Comparison of ENCODE assay signal across 16 mouse cellular contexts in the genomic region with DNA sequence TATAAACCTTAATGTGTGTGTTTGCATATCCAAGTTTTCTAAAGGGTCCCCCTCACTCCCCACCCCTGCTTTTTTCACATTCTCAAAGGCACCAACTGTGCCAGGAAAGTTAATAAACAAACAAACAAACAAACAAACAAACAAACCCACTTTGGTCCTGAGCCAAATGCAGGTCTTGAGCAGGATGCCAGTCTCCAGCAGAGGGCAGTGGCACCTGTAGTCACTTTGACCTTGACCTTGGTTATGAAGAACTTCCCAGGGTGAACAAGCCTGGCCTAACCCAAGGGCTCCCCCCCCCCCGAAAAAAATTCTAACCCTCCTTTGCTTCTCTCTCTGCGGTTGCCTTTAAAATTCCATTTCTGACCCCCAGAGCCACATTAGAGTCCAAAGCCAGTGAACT. TPM values are rescaled to one million over a fixed set of nuclear protein-coding genes. Genes with fewer than 3 reads are reported as not detected.
DNase-seq lines count a peak whose midpoint lies in the region; ATAC-seq and TF ChIP-seq lines count a peak whose summit lies in the region.
"Had no signal": no experiment of that assay in that cellular context is flagged by ENCODE, and none has a peak within 500 bp of the region (broad histone marks: within the 10 kb centered on the region; RNA-seq: fewer than 3 reads in every experiment).

No protein-coding gene starts in this region.

- H3K9me3 ChIP-seq in liver, embryonic 11.5 days (ENCODE audit: control insufficient read depth, low read length): no peaks in the 10 kb centered on the region
- H3K9me3 ChIP-seq in embryonic facial prominence, embryonic 13.5 days: no peaks in the 10 kb centered on the region; the same call in 1 of the 2 replicates
- H3K9me3 ChIP-seq: heart, embryonic 10.5 days; liver, embryonic 13.5 days had no signal

- no peaks in the 10 kb centered on the region for H3K36me3 ChIP-seq in liver, adult 2 months (ENCODE audit: control insufficient read depth, insufficient read depth, low read length)
- no peaks in the 10 kb centered on the region for H3K36me3 ChIP-seq in liver, embryonic 11.5 days (ENCODE audit: control insufficient read depth, insufficient read depth, low read length)
- no peaks in the 10 kb centered on the region for H3K36me3 ChIP-seq in embryonic facial prominence, embryonic 13.5 days
- H3K36me3 ChIP-seq: heart, embryonic 10.5 days; hindbrain, embryonic 10.5 days; liver, embryonic 13.5 days had no signal

- H3K9ac ChIP-seq in liver, adult 2 months (ENCODE audit: low read depth, low read length): no peak overlapping the region
- no peak overlapping the region for H3K9ac ChIP-seq in liver, embryonic 11.5 days (ENCODE audit: low read depth, low read length)
- H3K9ac ChIP-seq in embryonic facial prominence, embryonic 13.5 days: no peak overlapping the region
- H3K9ac ChIP-seq: liver, embryonic 13.5 days had no signal

- no peak overlapping the region for H3K4me3 ChIP-seq in gastrocnemius, adult 2 months
- no peak overlapping the region for H3K4me3 ChIP-seq in liver, adult 2 months (ENCODE audit: insufficient read depth, low read depth, low read length)
- no peak overlapping the region for H3K4me3 ChIP-seq in liver, embryonic 11.5 days (ENCODE audit: low read depth, low read length)
- no peak overlapping the region for H3K4me3 ChIP-seq in embryonic facial prominence, embryonic 13.5 days
- H3K4me3 ChIP-seq: heart, embryonic 10.5 days; hindbrain, embryonic 10.5 days; liver, embryonic 13.5 days had no signal

- no peaks in the 10 kb centered on the region for H3K4me1 ChIP-seq in liver, adult 2 months (ENCODE audit: control insufficient read depth, insufficient read depth, low read length)
- peaks cover 3% of the 10 kb centered on the region; the same call in 1 of the 2 replicates for H3K4me1 ChIP-seq in liver, embryonic 11.5 days (replicated peaks; ENCODE audit: control insufficient read depth, insufficient read depth, low read length)
- H3K4me1 ChIP-seq in embryonic facial prominence, embryonic 13.5 days: peaks cover 14% of the 10 kb centered on the region
- H3K4me1 ChIP-seq: liver, embryonic 13.5 days had no signal

- H3K4me2 ChIP-seq in liver, embryonic 11.5 days: no peak overlapping the region
- no peak overlapping the region for H3K4me2 ChIP-seq in embryonic facial prominence, embryonic 13.5 days
- H3K4me2 ChIP-seq: liver, embryonic 13.5 days had no signal

- no peak for DNase-seq in gastrocnemius, adult 2 months
- DNase-seq in gastrocnemius, postnatal 4 days (ENCODE audit: low spot score in 2 of 2): no peak
- no peak for DNase-seq in liver, adult 2 months (ENCODE audit: extremely low read depth, low read depth, low spot score)
- DNase-seq in liver, embryonic 11.5 days (ENCODE audit: low spot score): no peak
- peak; percentile 19 for DNase-seq in CD4-positive helper T cell, adult 2 months (ENCODE audit: low read depth, low spot score)
- DNase-seq in adrenal gland, adult (ENCODE audit: inconsistent age in 2 of 2, low spot score in 1 of 2): no peak
- DNase-seq in heart, postnatal 14 days: no peak
- DNase-seq: cerebellum, adult 9-10 months; embryo, embryonic 11 days; liver, embryonic 13.5 days; right cerebral cortex, adult 18-20 months; thymus, adult 18-20 months had no signal

- WGBS in liver, adult 2 months: 73% methylated on average over 2 of the region's 2 CpGs
- WGBS in liver, embryonic 11.5 days: 66% methylated on average over 2 of the region's 2 CpGs
- WGBS in embryonic facial prominence, embryonic 13.5 days: 81% methylated on average over 2 of the region's 2 CpGs

- TF ChIP-seq CTCF in gastrocnemius, adult 2 months (IDR thresholded peaks at IDR 0.05): peak; percentile 37
- peak; percentile 45; the same call in 1 of the 2 replicates for TF ChIP-seq CTCF in liver, adult 2 months (IDR thresholded peaks at IDR 0.05; ENCODE audit: low read depth, low read length)

- no peak for TF ChIP-seq POLR2A in liver, adult 2 months (IDR thresholded peaks at IDR 0.05; ENCODE audit: extremely low read depth, insufficient read depth, low read length)

- no peaks in the 10 kb centered on the region for H3K79me2 ChIP-seq in liver, adult 2 months (ENCODE audit: control insufficient read depth, insufficient read depth, low read length)

- no peak overlapping the region for H3K27ac ChIP-seq in gastrocnemius, adult 2 months
- no peak overlapping the region for H3K27ac ChIP-seq in liver, adult 2 months (replicated peaks; ENCODE audit: insufficient read depth, low read depth, low read length)
- H3K27ac ChIP-seq in liver, embryonic 11.5 days (ENCODE audit: low read depth, low read length): no peak overlapping the region
- peak overlapping the region; percentile 48; the same call in 1 of the 2 replicates for H3K27ac ChIP-seq in embryonic facial prominence, embryonic 13.5 days
- H3K27ac ChIP-seq: heart, embryonic 10.5 days; hindbrain, embryonic 10.5 days; liver, embryonic 13.5 days had no signal

- ATAC-seq in liver, embryonic 11.5 days (replicated peaks; ENCODE audit: low FRiP score): no peak
- no peak for ATAC-seq in embryonic facial prominence, embryonic 13.5 days (ENCODE audit: insufficient number of reproducible peaks, insufficient read depth, low FRiP score, low TSS enrichment, low read depth)

- intact Hi-C loops in gastrocnemius, adult 2 months (cut with DNase I): no loop called here
- intact Hi-C loops in heart, postnatal 14 days (cut with DNase I): no loop called here

- no peaks in the 10 kb centered on the region for H3K27me3 ChIP-seq in liver, adult 2 months (ENCODE audit: control insufficient read depth, insufficient read depth, low read length)
- no peaks in the 10 kb centered on the region for H3K27me3 ChIP-seq in liver, embryonic 11.5 days (replicated peaks; ENCODE audit: control insufficient read depth, insufficient read depth, low read length)
- no peaks in the 10 kb centered on the region for H3K27me3 ChIP-seq in embryonic facial prominence, embryonic 13.5 days
- H3K27me3 ChIP-seq: liver, embryonic 13.5 days had no signal

RNA-seq across cellular contexts. Expression of a gene that starts 9.4 kb away (rescaled TPM):
- total RNA-seq in gastrocnemius, adult 2 months (2021): 100 to 1,000 TPM; 304 to 430 TPM
- total RNA-seq in gastrocnemius, postnatal 4 days (2021): 100 to 1,000 TPM; 344 to 382 TPM
- total RNA-seq in liver, adult 2 months (2014; rRNA removed): 45.2 and 55.5 TPM in 2 replicates
- 26.3 and 29.7 TPM in 2 replicates for polyA plus RNA-seq in liver, adult 2 months (2012; rRNA removed)
- polyA plus RNA-seq in liver, embryonic 11.5 days (2014; fragmentation: Nextera tagmentation; extraction: Ambion mirVana): 541 and 564 TPM in 2 replicates
- polyA plus RNA-seq in embryonic facial prominence, embryonic 13.5 days (2015; fragmentation: Nextera tagmentation; extraction: Ambion mirVana): 459 and 517 TPM in 2 replicates
- 100 to 1,000 TPM; 731 to 790 TPM for total RNA-seq in heart, postnatal 14 days (2021)

RNA-seq across cellular contexts. Expression of a gene that starts 47.5 kb away (rescaled TPM):
- total RNA-seq in gastrocnemius, adult 2 months (2021): 10 to 100 TPM; 19.9 to 40.8 TPM
- 10 to 100 TPM; 68.5 to 74.4 TPM for total RNA-seq in gastrocnemius, postnatal 4 days (2021)
- 0.37 and 1.7 TPM in 2 replicates for total RNA-seq in liver, adult 2 months (2014; rRNA removed)
- polyA plus RNA-seq in liver, adult 2 months (2012; rRNA removed): 1.1 and 1.3 TPM in 2 replicates
- polyA plus RNA-seq in liver, embryonic 11.5 days (2014; fragmentation: Nextera tagmentation; extraction: Ambion mirVana): 4.0 and 5.0 TPM in 2 replicates
- 144 and 187 TPM in 2 replicates for polyA plus RNA-seq in embryonic facial prominence, embryonic 13.5 days (2015; fragmentation: Nextera tagmentation; extraction: Ambion mirVana)
- 10 to 100 TPM; 32.1 to 32.2 TPM for total RNA-seq in heart, postnatal 14 days (2021)
- total RNA-seq: neutrophil, adult 5-6 weeks had no signal

RNA-seq across cellular contexts. Expression of a gene that starts 52.4 kb away (rescaled TPM):
- 100 to 1,000 TPM; 444 to 499 TPM for total RNA-seq in gastrocnemius, adult 2 months (2021)
- total RNA-seq in gastrocnemius, postnatal 4 days (2021): 100 to 1,000 TPM; 445 to 463 TPM
- 51.4 and 58.5 TPM in 2 replicates for total RNA-seq in liver, adult 2 months (2014; rRNA removed)
- polyA plus RNA-seq in liver, adult 2 months (2012; rRNA removed): 52.6 and 56.4 TPM in 2 replicates
- 250 and 257 TPM in 2 replicates for polyA plus RNA-seq in liver, embryonic 11.5 days (2014; fragmentation: Nextera tagmentation; extraction: Ambion mirVana)
- 396 and 424 TPM in 2 replicates for polyA plus RNA-seq in embryonic facial prominence, embryonic 13.5 days (2015; fragmentation: Nextera tagmentation; extraction: Ambion mirVana)
- total RNA-seq in heart, postnatal 14 days (2021): 100 to 1,000 TPM; 418 to 433 TPM
